Mouse (Mus musculus) midbrain, embryonic 14.5 days (tissue): ENCODE measurements at regions not wholly inside any gene's neighbourhood (a gene's known extent, or its start where the extent isn't known, plus 50 kb on each side); places are given as distances from the start of the nearest gene placed in this dataset.

Experiments used
- ATAC-seq: fragments of 200-750 bp; cut with Nextera tagmentation; 2 replicates; pipeline ENCODE4 v1.8.0; 2017; ENCODE audit warnings: moderate number of reproducible peaks, moderate library complexity; ENCODE audit not compliant: low FRiP score, low TSS enrichment
- DNase-seq: peaks from one replicate; pipeline ENCODE4 v3.0.0-alpha.2; 2015
- H3K27ac ChIP-seq: fragments of 300-500 bp; sonication (generic); replicated peaks from 2 replicates; pipeline ENCODE4 v1.5.1; 2014; ENCODE audit warnings: mild to moderate bottlenecking, low read depth, low read length, moderate library complexity
- H3K27me3 ChIP-seq: fragments of 300-500 bp; sonication (generic); 2 replicates; pipeline ENCODE4 v1.6.1; 2014; ENCODE audit warnings: low read length, control low read depth, mixed read lengths; ENCODE audit not compliant: control insufficient read depth, insufficient read depth
- H3K36me3 ChIP-seq: fragments of 300-500 bp; sonication (generic); 2 replicates; pipeline ENCODE4 v1.6.1; 2014; ENCODE audit warnings: low read length, control low read depth; ENCODE audit not compliant: control insufficient read depth, insufficient read depth
- H3K4me1 ChIP-seq: fragments of 300-500 bp; sonication (generic); 2 replicates; pipeline ENCODE4 v1.6.1; 2014; ENCODE audit warnings: mild to moderate bottlenecking, antibody characterized with exemption, low read length, control low read depth; ENCODE audit not compliant: control insufficient read depth, insufficient read depth
- H3K4me2 ChIP-seq: fragments of 300-500 bp; sonication (generic); 2 replicates; pipeline ENCODE4 v1.6.1; 2014; ENCODE audit warnings: mild to moderate bottlenecking, low read length, moderate library complexity
- H3K4me3 ChIP-seq: fragments of 300-500 bp; sonication (generic); replicated peaks from 2 replicates; pipeline ENCODE4 v1.5.1; 2014; ENCODE audit warnings: low read depth, low read length
- H3K9ac ChIP-seq: fragments of 300-500 bp; sonication (generic); replicated peaks from 2 replicates; pipeline ENCODE4 v1.6.1; 2014; ENCODE audit warnings: mild to moderate bottlenecking, low read length, moderate library complexity
- H3K9me3 ChIP-seq: fragments of 300-500 bp; sonication (generic); 2 replicates; pipeline ENCODE4 v1.6.1; 2016; ENCODE audit warnings: low read length, control low read depth, mixed read lengths; ENCODE audit not compliant: control insufficient read depth
- WGBS: fragments of 180-500 bp; shearing (Covaris S2); extraction: QIAGEN DNeasy Blood & Tissue Kit; methylation state at CpG from one replicate; pipeline ENCODE4 v1.1.7; 2014; 5-methylcytosine and 5-hydroxymethylcytosine counted together

- H3K36me3 ChIP-seq, result no peaks in the 10 kb centered on the region
- DNase-seq, result peak; percentile 1
- no peaks in the 10 kb centered on the region for H3K27me3 ChIP-seq
- WGBS, result 77% methylated on average over 1 of the region's 1 CpGs
- no peak for ATAC-seq
- no peaks in the 10 kb centered on the region for H3K9me3 ChIP-seq
- H3K4me1 ChIP-seq, result no peaks in the 10 kb centered on the region
- no peak overlapping the region for H3K9ac ChIP-seq
- no peak overlapping the region for H3K4me2 ChIP-seq
- H3K4me3 ChIP-seq, result no peak overlapping the region
- no peak overlapping the region for H3K27ac ChIP-seq
Observed at GRCm38 (mm10) chrX:169438626-169439025, 118.5 kb upstream of the Hccs start.

GRCm38 (mm10) chrX:169433903-169434302, 113.7 kb upstream of the Hccs start:
- Histone ChIP-seq H3K4me2 (no peak overlapping the region), H3K9me3 (no peaks in the 10 kb centered on the region), H3K4me3 (no peak overlapping the region), H3K27me3 (no peaks in the 10 kb centered on the region), H3K4me1 (no peaks in the 10 kb centered on the region), H3K27ac (no peak overlapping the region), H3K9ac (no peak overlapping the region), H3K36me3 (no peaks in the 10 kb centered on the region)
- ATAC-seq (no peak), DNase-seq (no peak)
- 79% methylated on average over 1 of the region's 1 CpGs for WGBS

- H3K4me1 ChIP-seq, result no peaks in the 10 kb centered on the region
- no peak overlapping the region for H3K4me3 ChIP-seq
- H3K9ac ChIP-seq, result no peak overlapping the region
- no peak for DNase-seq
- no peaks in the 10 kb centered on the region for H3K9me3 ChIP-seq
- no peak for ATAC-seq
- WGBS, result 90% methylated on average over 2 of the region's 2 CpGs
- H3K27ac ChIP-seq, result no peak overlapping the region
- H3K36me3 ChIP-seq, result no peaks in the 10 kb centered on the region
- H3K4me2 ChIP-seq, result no peak overlapping the region
- no peaks in the 10 kb centered on the region for H3K27me3 ChIP-seq
Observed at GRCm38 (mm10) chrX:169396825-169397224, 76.7 kb upstream of the Hccs start.

- Histone ChIP-seq H3K9me3 (no peaks in the 10 kb centered on the region), H3K27me3 (no peaks in the 10 kb centered on the region), H3K4me3 (no peak overlapping the region), H3K4me1 (no peaks in the 10 kb centered on the region), H3K9ac (no peak overlapping the region), H3K4me2 (no peak overlapping the region), H3K36me3 (no peaks in the 10 kb centered on the region), H3K27ac (no peak overlapping the region)
- no peak for DNase-seq
- ATAC-seq, result no peak
Observed at GRCm38 (mm10) chrX:169386640-169387039, 66.5 kb upstream of the Hccs start.
